Mouse (Mus musculus) A20 (cell line): Measurements from ENCODE around the gene Plekhg3.
A peak's percentile ranks its signal among the peaks of the same experiment; 100 is the strongest.

ENCODE experiments used
- DNase-seq: peaks from one replicate; pipeline ENCODE4 v3.0.0-alpha.2; 2011; ENCODE audit warnings: low read depth, low spot score

The Plekhg3 gene

DNA sequence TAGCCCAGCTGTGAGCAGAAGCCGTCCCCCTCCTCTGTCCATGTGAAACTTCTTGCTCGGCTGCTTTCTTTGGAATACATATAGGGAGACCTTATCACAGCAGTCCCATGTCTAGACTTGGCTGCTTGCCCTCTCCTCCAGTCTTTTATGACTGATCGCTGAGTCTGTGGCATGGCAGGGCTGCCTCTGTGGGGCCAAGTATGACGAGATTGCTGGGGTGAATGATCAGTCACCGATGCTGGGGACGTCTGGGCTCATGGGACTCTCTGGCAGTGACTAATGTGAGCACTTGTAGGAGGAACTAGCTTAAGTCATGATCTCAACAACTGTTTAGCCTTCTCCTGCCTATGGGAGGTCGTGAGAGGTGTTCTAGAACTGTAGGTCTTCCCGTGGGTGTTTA is 21.6 kb downstream of the Plekhg3 start:
- peak; percentile 84 for DNase-seq

DNA sequence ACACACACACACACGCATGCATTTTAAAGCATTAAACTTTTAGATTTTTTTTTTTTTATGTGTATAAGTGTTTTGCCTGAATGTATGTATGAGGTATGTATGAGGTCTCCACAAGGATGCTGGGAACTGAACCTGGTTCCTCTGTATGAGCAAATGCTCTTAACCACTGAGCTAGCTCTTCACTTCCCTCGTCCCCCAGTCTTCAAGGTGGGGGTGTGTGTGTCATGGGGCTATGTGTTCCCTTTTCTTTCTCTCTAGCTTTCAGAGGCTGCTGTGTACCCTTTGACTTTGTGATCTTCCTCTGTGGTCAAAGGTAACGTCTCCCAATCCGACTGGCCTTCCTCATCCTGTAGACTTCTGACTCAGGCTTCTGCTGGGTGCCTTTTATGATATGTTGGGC is 22.3 kb downstream of the Plekhg3 start:
- DNase-seq: no peak

DNA sequence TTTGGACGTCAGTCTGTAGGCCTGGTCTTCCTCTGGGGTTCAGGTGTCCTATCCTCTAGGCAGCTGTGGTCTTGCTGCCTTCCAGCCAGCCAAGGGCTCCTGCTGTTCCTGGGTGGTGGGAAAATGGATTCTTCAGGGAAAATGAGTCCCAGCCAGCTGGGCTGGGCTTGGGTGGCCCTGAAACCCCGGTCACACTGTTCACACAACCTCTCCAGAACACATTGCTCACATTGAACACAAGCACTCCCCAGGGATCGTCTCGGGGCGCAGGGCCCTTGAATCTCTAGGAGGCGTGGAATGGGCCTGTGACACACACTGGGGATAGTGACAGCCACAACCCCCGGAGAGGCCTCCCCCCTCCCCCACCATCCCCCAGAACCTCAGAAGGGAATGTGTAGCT is 23.2 kb downstream of the Plekhg3 start:
- no peak for DNase-seq

DNA sequence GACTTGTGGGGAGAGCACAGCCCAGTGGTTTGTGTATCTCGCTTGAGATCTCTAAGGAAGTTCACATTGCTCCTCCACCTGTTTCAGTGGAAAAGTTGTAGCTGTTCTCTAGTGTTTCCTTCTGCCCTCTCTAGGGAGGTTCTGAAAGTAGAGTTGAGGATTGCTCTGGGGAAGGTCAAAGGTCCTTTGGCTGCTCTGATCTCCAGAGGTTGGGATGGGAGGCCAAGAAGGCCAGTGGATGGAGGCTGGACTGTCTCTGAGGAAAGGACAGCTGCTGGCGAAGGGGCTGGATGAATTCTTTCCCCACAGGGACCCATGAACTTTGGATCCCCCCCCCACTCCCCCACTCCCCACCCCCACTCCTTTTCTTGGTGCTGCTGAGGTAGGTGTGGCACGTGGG is 23.7 kb downstream of the Plekhg3 start:
- no peak for DNase-seq

DNA sequence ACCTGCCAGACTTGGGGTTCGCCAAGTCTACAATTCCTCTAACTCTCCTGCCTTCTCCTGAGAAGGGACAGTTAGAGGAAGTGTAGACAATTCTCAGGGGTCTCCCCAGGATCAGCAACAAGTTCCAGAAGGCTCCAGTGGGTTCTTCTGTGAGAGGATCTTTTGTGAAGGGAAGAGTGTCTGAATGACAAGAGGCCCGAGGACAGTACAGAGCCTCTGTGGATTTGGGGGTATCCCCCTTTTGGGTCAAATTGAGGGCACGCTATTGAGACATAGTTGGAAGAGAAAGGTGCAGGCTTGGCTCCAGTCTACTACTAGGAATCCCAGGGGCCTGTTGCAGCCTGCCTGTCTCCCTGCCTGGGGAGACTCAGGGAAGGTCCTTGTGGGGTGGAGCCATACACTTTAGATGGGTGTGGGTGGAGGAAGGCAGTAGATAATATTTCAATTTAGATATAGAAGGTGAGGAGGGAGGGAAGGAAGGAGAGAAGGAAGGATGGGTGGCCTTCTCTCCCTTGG is 24.2 kb downstream of the Plekhg3 start:
- no peak for DNase-seq

DNA sequence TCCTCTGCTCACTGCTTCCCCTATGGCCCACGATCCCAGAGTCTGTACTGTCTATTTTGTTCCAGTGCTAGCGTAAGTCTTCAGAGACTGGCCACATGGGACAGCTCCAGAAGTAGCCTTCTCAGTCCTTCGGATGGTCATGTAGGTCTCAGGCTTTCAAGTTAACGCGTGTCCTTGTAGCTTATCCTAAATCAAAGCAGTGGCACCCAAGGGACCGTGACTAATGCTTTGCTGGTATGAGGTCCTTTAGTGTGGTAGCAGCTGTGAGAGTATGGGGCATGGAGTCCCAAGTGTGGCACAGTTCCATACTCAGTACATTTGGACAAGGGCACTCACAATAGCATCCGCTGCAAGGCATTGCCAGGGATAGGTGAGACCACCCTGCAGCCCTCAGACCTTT is 25.5 kb downstream of the Plekhg3 start:
- DNase-seq: no peak

DNA sequence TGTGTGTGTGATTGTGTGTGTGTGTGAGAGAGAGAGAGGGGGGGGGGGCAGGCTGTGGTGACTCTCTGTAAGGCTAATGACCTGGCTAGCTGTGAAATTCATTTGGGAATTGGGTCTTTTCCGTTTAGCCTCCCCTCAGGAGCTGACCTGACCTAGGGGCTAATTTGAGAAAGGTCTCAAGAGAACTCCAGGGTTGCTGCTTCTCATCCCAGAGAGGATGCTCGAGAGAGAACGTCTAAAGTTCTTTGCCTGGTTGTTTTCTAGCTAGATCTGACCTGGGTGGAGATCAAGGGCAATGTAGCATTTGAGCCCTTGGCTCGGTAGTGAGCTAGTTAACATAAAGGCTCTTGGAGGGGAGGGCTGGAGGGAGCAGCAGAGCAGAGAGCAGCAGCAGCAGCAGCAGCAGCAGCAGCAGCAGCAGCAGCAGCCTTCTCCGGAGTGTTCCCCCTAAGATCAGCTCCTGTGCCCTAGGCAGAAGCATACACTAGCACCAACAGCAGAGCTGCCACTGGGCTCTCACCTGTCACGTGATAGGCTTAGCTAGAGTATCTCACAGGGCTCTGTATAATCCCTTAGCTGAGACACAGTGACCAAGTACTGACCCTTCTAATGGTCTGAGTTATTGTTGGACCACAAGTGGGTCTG is 26.2 kb downstream of the Plekhg3 start:
- DNase-seq: no peak

DNA sequence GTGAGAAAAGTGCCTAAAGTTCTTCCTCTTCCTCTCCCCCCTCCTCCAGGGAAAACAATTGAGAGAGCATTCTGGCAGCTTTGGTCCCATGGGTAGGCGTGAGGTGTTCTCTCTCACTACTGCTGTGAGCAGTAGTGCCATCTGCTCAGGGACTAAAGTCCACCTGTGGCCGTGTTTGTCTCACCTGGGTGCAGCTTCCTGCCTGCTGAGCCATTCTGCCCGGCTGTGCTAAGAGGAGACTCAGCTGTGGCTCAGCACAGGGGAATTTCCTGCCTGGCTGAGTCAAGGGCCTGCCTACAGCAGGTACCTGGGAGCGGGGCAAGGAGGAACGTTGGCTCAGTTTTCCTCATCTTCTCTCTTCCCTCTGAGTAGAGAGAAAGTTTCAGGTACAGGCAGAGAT is 27.5 kb downstream of the Plekhg3 start:
- no peak for DNase-seq

DNA sequence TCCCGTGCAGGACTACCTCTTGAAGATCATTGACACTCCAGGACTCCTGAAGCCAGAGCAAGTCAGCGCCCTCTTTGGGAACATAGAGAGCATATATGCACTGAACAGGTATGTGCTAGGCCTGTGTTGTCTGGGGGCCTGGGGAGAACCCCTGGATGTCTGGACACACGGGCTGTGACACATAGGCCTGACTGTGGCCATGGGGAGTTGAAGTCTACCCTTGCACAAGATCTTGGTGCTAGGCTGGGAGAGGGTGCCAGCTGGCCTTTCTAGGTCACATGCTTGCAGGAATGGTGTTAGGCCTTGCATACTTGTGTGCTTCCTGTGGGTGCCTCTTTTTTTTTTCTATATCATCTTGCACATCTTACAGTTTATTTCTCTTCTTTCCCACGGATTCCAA is 31.5 kb downstream of the Plekhg3 start:
- no peak for DNase-seq

- no peak for DNase-seq
Observed at GRCm38 (mm10) chr12:76566284-76566683, 35.6 kb downstream of the Plekhg3 start.

DNA sequence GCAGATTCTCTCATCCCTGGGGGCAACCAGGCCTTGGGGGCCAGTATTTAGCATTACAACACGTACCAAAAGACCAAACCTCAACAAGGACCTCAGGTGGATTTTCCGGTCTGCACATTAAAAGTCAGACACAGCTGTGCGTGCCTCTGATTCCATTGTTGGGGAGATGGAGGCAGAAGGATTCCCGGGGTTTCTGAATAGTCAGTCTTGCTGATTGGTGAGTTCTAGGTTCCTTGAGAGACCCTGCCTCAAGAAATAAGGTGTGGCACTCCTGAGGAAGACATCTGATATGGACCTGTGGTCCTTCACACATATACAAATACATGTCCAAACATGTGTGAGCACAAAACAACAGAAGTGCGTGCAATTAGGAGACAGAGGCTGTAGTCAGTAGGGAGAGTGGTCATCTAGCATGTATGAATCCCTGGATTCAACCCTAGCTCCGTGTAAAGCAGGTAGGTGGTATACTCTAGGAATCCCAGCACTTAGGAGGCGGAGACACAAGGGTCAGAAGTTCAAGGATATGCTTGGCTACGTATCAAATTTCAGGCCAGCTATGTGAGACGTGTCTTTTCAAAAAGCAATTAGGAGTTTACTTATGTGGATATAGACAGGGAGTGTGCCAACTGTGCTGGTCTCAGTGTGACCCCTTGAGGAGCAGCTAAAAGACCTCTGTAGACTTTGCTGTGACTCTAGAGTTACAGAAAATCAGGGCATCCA is 39.7 kb downstream of the Plekhg3 start:
- DNase-seq: no peak

- DNase-seq: no peak
Observed at GRCm38 (mm10) chr12:76571266-76571665, 40.6 kb downstream of the Plekhg3 start.

GRCm38 (mm10) chr12:76572261-76573251 is 41.9 kb downstream of the Plekhg3 start:
- no peak for DNase-seq

GRCm38 (mm10) chr12:76573381-76573780 is 42.7 kb downstream of the Plekhg3 start:
- DNase-seq: no peak

- no peak for DNase-seq
Observed at GRCm38 (mm10) chr12:76574815-76575214, 44.1 kb downstream of the Plekhg3 start.

GRCm38 (mm10) chr12:76576061-76576460 is 45.4 kb downstream of the Plekhg3 start:
- no peak for DNase-seq

DNA sequence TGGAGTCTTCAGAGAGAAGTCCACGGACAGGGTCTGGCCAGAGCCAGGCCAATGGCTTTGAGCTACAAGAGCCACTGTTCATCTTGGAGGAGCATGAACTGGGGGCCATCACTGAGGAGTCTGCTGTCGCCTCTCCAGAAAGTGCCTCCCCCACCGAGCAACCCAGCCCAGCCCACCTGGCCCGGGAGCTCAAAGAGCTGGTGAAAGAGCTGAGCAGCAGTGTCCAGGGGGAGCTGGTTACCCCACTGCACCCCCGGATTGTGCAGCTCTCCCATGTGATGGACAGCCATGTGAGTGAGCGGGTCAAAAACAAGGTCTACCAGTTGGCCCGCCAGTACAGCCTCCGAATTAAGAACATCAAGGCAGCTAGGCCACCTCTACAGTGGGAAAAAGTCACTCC is 46.1 kb downstream of the Plekhg3 start:
- no peak for DNase-seq

GRCm38 (mm10) chr12:76577858-76578257 is 47.2 kb downstream of the Plekhg3 start:
- no peak for DNase-seq

DNA sequence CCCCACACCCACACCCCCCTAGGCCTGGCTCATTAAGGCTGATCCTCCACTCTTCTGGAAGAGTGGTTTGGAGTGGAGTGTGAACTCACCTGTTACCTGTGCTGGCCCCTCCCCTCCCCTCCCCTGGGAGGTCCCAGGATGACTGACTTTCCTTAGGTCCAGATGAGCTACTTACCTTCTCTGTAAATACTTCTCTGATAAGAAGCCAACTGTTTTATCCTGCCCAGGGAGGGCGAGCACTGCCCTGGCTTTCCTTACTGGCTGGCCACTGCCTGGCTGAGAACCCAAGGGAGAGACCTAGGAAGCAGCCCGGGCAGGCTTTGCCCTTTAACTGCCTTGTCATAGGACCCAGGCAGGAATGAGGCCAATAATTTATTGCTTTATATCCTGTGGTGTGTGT is 47.8 kb downstream of the Plekhg3 start:
- DNase-seq: no peak

GRCm38 (mm10) chr12:76579806-76580205 is 49.1 kb downstream of the Plekhg3 start:
- DNase-seq: no peak

GRCm38 (mm10) chr12:76582139-76582538 is 51.4 kb downstream of the Plekhg3 start:
- DNase-seq: no peak

- DNase-seq: no peak
Observed at GRCm38 (mm10) chr12:76582841-76583240, 52.1 kb downstream of the Plekhg3 start.
